Comparison of ENCODE assay signal across 8 mouse cellular contexts in genomic region chr6:92441205-92441604, GRCm38 (mm10).
DNase-seq lines count a peak whose midpoint lies in the region; ATAC-seq and TF ChIP-seq lines count a peak whose summit lies in the region.

No protein-coding gene starts in this region.

- no peak for DNase-seq in frontal cortex, postnatal 14 days (ENCODE audit: low spot score in 2 of 2)
- peak; percentile 29 for DNase-seq in neural tube, embryonic 11.5 days (ENCODE audit: low spot score)
- DNase-seq in neural tube, embryonic 10.5 days (ENCODE audit: extremely low spot score, low spot score): no peak
- DNase-seq in lung, embryonic 14.5 days: peak; percentile 55
- no peak for DNase-seq in layer of hippocampus, postnatal 36 days

- no peak overlapping the region for H3K9ac ChIP-seq in neural tube, embryonic 11.5 days (ENCODE audit: low read length)
- H3K9ac ChIP-seq in lung, embryonic 14.5 days: no peak overlapping the region
- no peak overlapping the region for H3K9ac ChIP-seq in intestine, embryonic 16.5 days (ENCODE audit: low read depth, low read length)

- no peak for TF ChIP-seq POLR2A in cortical plate, adult 2 months (IDR thresholded peaks at IDR 0.05; ENCODE audit: extremely low read depth, insufficient read depth, low read length)

- no peak overlapping the region for H3K27ac ChIP-seq in neural tube, embryonic 11.5 days (ENCODE audit: low read depth, low read length)
- no peak overlapping the region for H3K27ac ChIP-seq in cortical plate, adult 2 months (ENCODE audit: insufficient read depth, low read length)
- H3K27ac ChIP-seq in lung, embryonic 14.5 days (ENCODE audit: low read depth): no peak overlapping the region
- no peak overlapping the region for H3K27ac ChIP-seq in intestine, embryonic 16.5 days (ENCODE audit: low read length)

- ATAC-seq in frontal cortex, adult (ENCODE audit: low TSS enrichment): peak; percentile 42; the same call in 1 of the 2 replicates
- ATAC-seq in neural tube, embryonic 11.5 days (ENCODE audit: insufficient read depth, low FRiP score, low TSS enrichment): no peak
- no peak for ATAC-seq in lung, embryonic 14.5 days (ENCODE audit: insufficient read depth)
- no peak for ATAC-seq in intestine, embryonic 16.5 days

- 55% methylated on average over 2 of the region's 3 CpGs for WGBS in neural tube, embryonic 11.5 days
- WGBS in lung, embryonic 14.5 days: 44% methylated on average over 2 of the region's 3 CpGs
- 43% methylated on average over 2 of the region's 3 CpGs for WGBS in intestine, embryonic 16.5 days

- no peak overlapping the region for H3K4me2 ChIP-seq in neural tube, embryonic 11.5 days (ENCODE audit: low read depth)
- H3K4me2 ChIP-seq in lung, embryonic 14.5 days: no peak overlapping the region
- no peak overlapping the region for H3K4me2 ChIP-seq in intestine, embryonic 16.5 days (ENCODE audit: low read depth, low read length)

- H3K27me3 ChIP-seq in neural tube, embryonic 11.5 days (ENCODE audit: control insufficient read depth, insufficient read depth, low read length): no peaks in the 10 kb centered on the region
- no peaks in the 10 kb centered on the region for H3K27me3 ChIP-seq in lung, embryonic 14.5 days (ENCODE audit: insufficient read depth, low read length)
- H3K27me3 ChIP-seq in intestine, embryonic 16.5 days (replicated peaks; ENCODE audit: control insufficient read depth, insufficient read depth, low read length): no peaks in the 10 kb centered on the region

- no peak overlapping the region for H3K4me3 ChIP-seq in neural tube, embryonic 11.5 days (ENCODE audit: low read depth, low read length)
- H3K4me3 ChIP-seq in cortical plate, adult 2 months (ENCODE audit: insufficient read depth, low read length): no peak overlapping the region
- H3K4me3 ChIP-seq in lung, embryonic 14.5 days (ENCODE audit: low read depth, low read length): no peak overlapping the region
- H3K4me3 ChIP-seq in intestine, embryonic 16.5 days (ENCODE audit: low read length): no peak overlapping the region

- no peaks in the 10 kb centered on the region for H3K4me1 ChIP-seq in neural tube, embryonic 11.5 days (ENCODE audit: control insufficient read depth, insufficient read depth, low read length)
- H3K4me1 ChIP-seq in cortical plate, adult 2 months (ENCODE audit: control insufficient read depth, insufficient read depth, low read length): peaks cover 8% of the 10 kb centered on the region; the same call in 1 of the 2 replicates
- no peaks in the 10 kb centered on the region for H3K4me1 ChIP-seq in lung, embryonic 14.5 days (ENCODE audit: insufficient read depth)
- no peaks in the 10 kb centered on the region for H3K4me1 ChIP-seq in intestine, embryonic 16.5 days (ENCODE audit: control insufficient read depth, insufficient read depth, low read length)

- TF ChIP-seq CTCF in cortical plate, adult 2 months (IDR thresholded peaks at IDR 0.05; ENCODE audit: extremely low read depth, insufficient read depth, low read length): peak; percentile 42
- peak; percentile 48 for TF ChIP-seq CTCF in lung, embryonic 14.5 days (IDR thresholded peaks at IDR 0.05; ENCODE audit: low read depth)

- H3K36me3 ChIP-seq in neural tube, embryonic 11.5 days (ENCODE audit: control insufficient read depth, insufficient read depth, low read length): no peaks in the 10 kb centered on the region
- no peaks in the 10 kb centered on the region for H3K36me3 ChIP-seq in lung, embryonic 14.5 days (ENCODE audit: insufficient read depth)
- H3K36me3 ChIP-seq in intestine, embryonic 16.5 days (ENCODE audit: control insufficient read depth, insufficient read depth, low read length): no peaks in the 10 kb centered on the region

- H3K9me3 ChIP-seq in neural tube, embryonic 11.5 days (ENCODE audit: control insufficient read depth, low read length): no peaks in the 10 kb centered on the region
- H3K9me3 ChIP-seq in lung, embryonic 14.5 days (ENCODE audit: low read depth, low read length): no peaks in the 10 kb centered on the region
- no peaks in the 10 kb centered on the region for H3K9me3 ChIP-seq in intestine, embryonic 16.5 days (ENCODE audit: control insufficient read depth, low read length)

Comparison
In these comparisons a context has a peak if more than half of its experiments do, and no peak if none do; other contexts are left out.
1. DNase-seq: peak in neural tube, embryonic 11.5 days (single experiment) and lung, embryonic 14.5 days (single experiment); none in frontal cortex, postnatal 14 days (0 of 2), neural tube, embryonic 10.5 days (single experiment) and layer of hippocampus, postnatal 36 days (0 of 2).